Mouse (Mus musculus): Measurements from ENCODE around the gene Pih1d2.

The Pih1d2 gene

GRCm38 (mm10) chr9:50616766-50617603 lies at the start of gene Pih1d2, which contains the start of gene Nkapd1:
Gene Pih1d2, plus strand, starts transcription at chr9:50617321.
Gene Nkapd1, minus strand, starts transcription at chr9:50617464.
- DNase-seq = peak; percentile 90

- DNase-seq = no peak
These were observed 49.7 kb upstream of the Pih1d2 start for GRCm38 (mm10) chr9:50567372-50567771.

- no peak for DNase-seq
These were observed 49.2 kb upstream of the Pih1d2 start for GRCm38 (mm10) chr9:50567881-50568280.

- no peak for DNase-seq
These were observed 47.3 kb upstream of the Pih1d2 start for GRCm38 (mm10) chr9:50569599-50570525.

- DNase-seq = no peak
These were observed 36.8 kb upstream of the Pih1d2 start for GRCm38 (mm10) chr9:50580370-50580769.

- DNase-seq = no peak
These were observed 31.8 kb upstream of the Pih1d2 start for GRCm38 (mm10) chr9:50585145-50585818.

- DNase-seq = no peak
These were observed 30.2 kb upstream of the Pih1d2 start for GRCm38 (mm10) chr9:50586955-50587354.

GRCm38 (mm10) chr9:50590856-50591518 lies 26.1 kb upstream of the Pih1d2 start:
- DNase-seq = no peak

GRCm38 (mm10) chr9:50592955-50593354 lies 24.2 kb upstream of the Pih1d2 start:
- no peak for DNase-seq

- peak; percentile 24 to 63 for DNase-seq
These were observed 23.6 kb upstream of the Pih1d2 start for GRCm38 (mm10) chr9:50593544-50593943.

- DNase-seq = no peak
These were observed 22.2 kb upstream of the Pih1d2 start for GRCm38 (mm10) chr9:50594794-50595417.

- DNase-seq = no peak
These were observed 20.1 kb upstream of the Pih1d2 start for GRCm38 (mm10) chr9:50596973-50597372.

GRCm38 (mm10) chr9:50601536-50601935 lies 15.6 kb upstream of the Pih1d2 start:
- DNase-seq = no peak

- DNase-seq = no peak
These were observed 14.9 kb upstream of the Pih1d2 start for GRCm38 (mm10) chr9:50602055-50602845.

- peak; percentile 93 to 96 for DNase-seq
These were observed 13.7 kb upstream of the Pih1d2 start, which contains the start of the genes Sdhd and Timm8b for GRCm38 (mm10) chr9:50603189-50603997. Gene Sdhd, minus strand, starts transcription at chr9:50603812. Gene Timm8b, plus strand, starts transcription at chr9:50603910.

- no peak for DNase-seq
These were observed 13.2 kb upstream of the Pih1d2 start for GRCm38 (mm10) chr9:50603998-50604324.

- DNase-seq = no peak
These were observed 12.8 kb upstream of the Pih1d2 start for GRCm38 (mm10) chr9:50604338-50604737.

GRCm38 (mm10) chr9:50612115-50612514 lies 5.0 kb upstream of the Pih1d2 start:
- DNase-seq = no peak

- no peak for DNase-seq
These were observed 960 bp upstream of the Pih1d2 start for GRCm38 (mm10) chr9:50616161-50616560.

GRCm38 (mm10) chr9:50617794-50618330 lies 741 bp downstream of the Pih1d2 start:
- DNase-seq = no peak

Data from cerebellum, postnatal 25 days (tissue).